Mouse (Mus musculus) heart, adult 9 months (tissue): Measurements from ENCODE around the gene Gm6763.
"Not testable (repeated sequence)": the region's sequence is repeated elsewhere in the genome, so short reads cannot be mapped to it uniquely, and the experiment has no call there.

Source experiments
- DNase-seq, 2 experiments: peaks; one replicate each; pipeline ENCODE4 v3.0.0; 2022; ENCODE audit warnings: low spot score in 2 of 2

The Gm6763 gene

DNA sequence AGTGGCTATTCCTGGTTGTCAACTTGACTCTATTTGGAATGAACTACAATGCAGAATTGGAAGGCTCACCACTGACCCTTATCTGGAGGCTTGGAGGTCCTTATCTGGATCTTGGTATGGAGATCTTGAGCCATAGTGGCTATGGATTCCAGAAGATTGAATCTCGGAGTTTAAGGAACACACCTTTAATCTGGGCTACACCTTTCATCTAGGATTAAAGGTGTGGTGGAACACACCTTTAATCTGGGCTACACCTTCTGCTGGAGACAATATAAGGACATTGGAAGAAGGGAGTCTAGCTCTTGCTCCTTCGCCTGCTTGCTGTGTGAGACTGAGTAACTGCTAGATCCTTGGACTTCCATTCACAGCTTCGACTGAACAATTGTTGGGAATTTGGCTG lies at the start of gene Gm6763:
Gm6763 (plus strand) TSS at position 301 of the 400 bp plus-strand sequence.
- not testable (repeated sequence) for DNase-seq

- no peak for DNase-seq
These were observed 41.3 kb upstream of the Gm6763 start for GRCm38 (mm10) chr10:104110044-104110443.

DNA sequence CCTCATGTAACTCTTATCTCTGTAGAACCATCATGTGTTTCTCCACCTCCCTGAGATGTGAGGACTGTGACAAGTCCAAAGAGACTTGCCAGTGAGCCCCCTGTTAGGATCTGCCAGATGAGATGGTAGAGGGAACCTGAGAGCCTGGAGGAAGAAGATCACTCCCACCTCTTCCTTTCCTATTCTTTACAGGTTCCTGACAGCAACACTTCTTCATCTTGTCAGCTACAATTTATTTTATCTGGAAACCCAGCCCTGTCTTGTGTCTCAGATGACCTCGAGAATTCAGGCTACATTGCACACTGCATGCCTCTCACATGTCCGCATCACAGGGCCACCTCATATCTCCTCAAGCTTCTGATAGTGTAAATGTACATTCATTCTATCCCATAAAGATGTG lies 33.0 kb upstream of the Gm6763 start:
- no peak for DNase-seq

- DNase-seq: not testable (repeated sequence)
These were observed 8.6 kb upstream of the Gm6763 start, which contains the start of gene Gm21293 for GRCm38 (mm10) chr10:104142687-104143086. Gene Gm21293 (plus strand): TSS chr10:104142987.

DNA sequence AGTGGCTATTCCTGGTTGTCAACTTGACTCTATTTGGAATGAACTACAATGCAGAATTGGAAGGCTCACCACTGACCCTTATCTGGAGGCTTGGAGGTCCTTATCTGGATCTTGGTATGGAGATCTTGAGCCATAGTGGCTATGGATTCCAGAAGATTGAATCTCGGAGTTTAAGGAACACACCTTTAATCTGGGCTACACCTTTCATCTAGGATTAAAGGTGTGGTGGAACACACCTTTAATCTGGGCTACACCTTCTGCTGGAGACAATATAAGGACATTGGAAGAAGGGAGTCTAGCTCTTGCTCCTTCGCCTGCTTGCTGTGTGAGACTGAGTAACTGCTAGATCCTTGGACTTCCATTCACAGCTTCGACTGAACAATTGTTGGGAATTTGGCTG lies 8.4 kb downstream of the Gm6763 start, which contains the start of gene Gm8764:
Gm8764 (plus strand) TSS at position 301 of the 400 bp plus-strand sequence.
- DNase-seq: not testable (repeated sequence)

GRCm38 (mm10) chr10:104168215-104168614 lies 16.9 kb downstream of the Gm6763 start, which contains the start of gene Gm21304:
Gene Gm21304 (plus strand): TSS chr10:104168515.
- DNase-seq: not testable (repeated sequence)

DNA sequence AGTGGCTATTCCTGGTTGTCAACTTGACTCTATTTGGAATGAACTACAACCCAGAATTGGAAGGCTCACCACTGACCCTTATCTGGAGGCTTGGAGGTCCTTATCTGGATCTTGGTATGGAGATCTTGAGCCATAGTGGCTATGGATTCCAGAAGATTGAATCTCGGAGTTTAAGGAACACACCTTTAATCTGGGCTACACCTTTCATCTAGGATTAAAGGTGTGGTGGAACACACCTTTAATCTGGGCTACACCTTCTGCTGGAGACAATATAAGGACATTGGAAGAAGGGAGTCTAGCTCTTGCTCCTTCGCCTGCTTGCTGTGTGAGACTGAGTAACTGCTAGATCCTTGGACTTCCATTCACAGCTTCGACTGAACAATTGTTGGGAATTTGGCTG lies 25.4 kb downstream of the Gm6763 start, which contains the start of gene Gm21312:
Gm21312 (plus strand) TSS at position 301 of the 400 bp plus-strand sequence.
- not testable (repeated sequence) for DNase-seq

GRCm38 (mm10) chr10:104185233-104185632 lies 33.9 kb downstream of the Gm6763 start, which contains the start of gene Gm20765:
Gene Gm20765 (plus strand): TSS chr10:104185533.
- not testable (repeated sequence) for DNase-seq

DNA sequence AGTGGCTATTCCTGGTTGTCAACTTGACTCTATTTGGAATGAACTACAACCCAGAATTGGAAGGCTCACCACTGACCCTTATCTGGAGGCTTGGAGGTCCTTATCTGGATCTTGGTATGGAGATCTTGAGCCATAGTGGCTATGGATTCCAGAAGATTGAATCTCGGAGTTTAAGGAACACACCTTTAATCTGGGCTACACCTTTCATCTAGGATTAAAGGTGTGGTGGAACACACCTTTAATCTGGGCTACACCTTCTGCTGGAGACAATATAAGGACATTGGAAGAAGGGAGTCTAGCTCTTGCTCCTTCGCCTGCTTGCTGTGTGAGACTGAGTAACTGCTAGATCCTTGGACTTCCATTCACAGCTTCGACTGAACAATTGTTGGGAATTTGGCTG lies 42.4 kb downstream of the Gm6763 start, which contains the start of gene Gm4340:
Gm4340 (plus strand) TSS at position 301 of the 400 bp plus-strand sequence.
- not testable (repeated sequence) for DNase-seq
